ENCODE assay signal across 15 mouse cellular contexts in the genomic region with DNA sequence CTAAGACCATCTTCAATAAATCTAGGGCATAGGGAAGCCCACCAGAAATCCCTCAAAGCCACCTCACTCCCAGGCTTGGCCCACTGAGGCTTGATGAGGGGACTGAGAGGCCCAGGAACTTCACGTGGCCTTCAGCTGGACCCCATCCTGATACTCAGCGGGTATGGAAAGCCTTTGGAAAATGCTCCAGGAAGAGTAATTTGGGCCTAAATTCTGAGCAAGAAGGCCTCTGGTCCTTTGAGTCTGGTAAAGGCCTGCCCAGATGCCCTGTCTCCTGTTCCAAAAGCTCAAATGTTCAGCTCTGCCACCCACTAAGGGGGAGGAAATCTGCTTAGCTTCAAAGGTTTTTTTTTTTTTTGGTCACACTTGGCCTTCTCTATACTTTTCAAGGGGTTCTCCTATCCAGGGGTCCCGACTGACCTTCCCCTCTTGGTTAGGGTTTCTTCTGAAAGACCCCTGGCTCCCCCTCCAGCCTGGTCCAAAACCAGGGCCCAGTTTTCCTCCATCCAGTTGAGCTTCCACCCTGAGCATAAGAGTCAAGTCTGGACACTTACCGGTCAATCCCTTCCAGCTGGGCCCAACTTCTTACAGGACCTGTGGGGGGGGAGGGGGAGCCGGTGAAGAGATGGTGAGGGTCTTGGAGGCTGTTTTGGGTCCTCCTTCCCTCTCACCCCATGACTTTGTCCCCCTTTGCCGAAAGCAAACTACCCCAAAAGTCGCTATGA. TPM values are rescaled to one million over a fixed set of nuclear protein-coding genes. Genes with fewer than 3 reads are reported as not detected.
DNase-seq lines count a peak whose midpoint lies in the region; ATAC-seq and TF ChIP-seq lines count a peak whose summit lies in the region.
"Had no signal": no experiment of that assay in that cellular context is flagged by ENCODE, and none has a peak within 500 bp of the region (broad histone marks: within the 10 kb centered on the region; RNA-seq: fewer than 3 reads in every experiment).

No protein-coding gene starts in this region.

- WGBS in midbrain, embryonic 11.5 days = 5% methylated on average over 7 of the region's 7 CpGs
- 8% methylated on average over 7 of the region's 7 CpGs for WGBS in midbrain, embryonic 13.5 days
- 31% methylated on average over 7 of the region's 7 CpGs for WGBS in intestine, postnatal 0 days
- 11% methylated on average over 7 of the region's 7 CpGs for WGBS in limb, embryonic 13.5 days

- no peak overlapping the region for H3K9ac ChIP-seq in midbrain, embryonic 11.5 days (ENCODE audit: low read length)
- no peak overlapping the region for H3K9ac ChIP-seq in midbrain, embryonic 13.5 days (replicated peaks)
- H3K9ac ChIP-seq in intestine, postnatal 0 days (ENCODE audit: low read depth, low read length) = peak overlapping the region; percentile 27; the same call in 1 of the 2 replicates
- no peak overlapping the region for H3K9ac ChIP-seq in limb, embryonic 13.5 days
- H3K9ac ChIP-seq: embryonic facial prominence, embryonic 12.5 days; heart, embryonic 15.5 days; liver, embryonic 15.5 days had no signal

- peak; percentile 94 for DNase-seq in midbrain, embryonic 11.5 days (ENCODE audit: low spot score, missing footprints)
- DNase-seq in spleen, adult 18-20 months = no peak
- DNase-seq in left cerebral cortex, adult 11 months (ENCODE audit: low spot score) = no peak
- DNase-seq: adrenal gland, postnatal 25 days; cerebellum, adult 2 months; thymus, adult 2 months had no signal

- no peak for ATAC-seq in midbrain, embryonic 11.5 days (ENCODE audit: low FRiP score)
- no peak for ATAC-seq in midbrain, embryonic 13.5 days
- no peak for ATAC-seq in intestine, postnatal 0 days
- no peak for ATAC-seq in limb, embryonic 13.5 days (ENCODE audit: low FRiP score, low read depth)
- ATAC-seq in megakaryocyte, adult 5-6 weeks (ENCODE audit: poor library complexity, severe bottlenecking) = no peak
- ATAC-seq: forebrain, embryonic 14.5 days; midbrain, embryonic 16.5 days had no signal

- TF ChIP-seq CTCF in intestine, postnatal 0 days (IDR thresholded peaks at IDR 0.05; ENCODE audit: low read depth) = no peak

- no peaks in the 10 kb centered on the region for H3K4me1 ChIP-seq in midbrain, embryonic 11.5 days (ENCODE audit: control insufficient read depth, insufficient read depth, low read length)
- H3K4me1 ChIP-seq in midbrain, embryonic 13.5 days (replicated peaks) = no peaks in the 10 kb centered on the region; the same call in 1 of the 2 replicates
- no peaks in the 10 kb centered on the region for H3K4me1 ChIP-seq in intestine, postnatal 0 days (replicated peaks; ENCODE audit: control insufficient read depth, insufficient read depth, low read length)
- H3K4me1 ChIP-seq in limb, embryonic 13.5 days = peaks cover 6% of the 10 kb centered on the region; the same call in 1 of the 2 replicates
- H3K4me1 ChIP-seq: embryonic facial prominence, embryonic 12.5 days had no signal

- no peak overlapping the region for H3K4me2 ChIP-seq in midbrain, embryonic 11.5 days
- no peak overlapping the region for H3K4me2 ChIP-seq in midbrain, embryonic 13.5 days (replicated peaks)
- H3K4me2 ChIP-seq in intestine, postnatal 0 days (replicated peaks; ENCODE audit: low read depth) = peak overlapping the region; percentile 63
- H3K4me2 ChIP-seq in limb, embryonic 13.5 days (replicated peaks) = peak overlapping the region; percentile 19; the same call in 1 of the 2 replicates
- H3K4me2 ChIP-seq: embryonic facial prominence, embryonic 12.5 days; heart, embryonic 15.5 days; liver, embryonic 15.5 days had no signal

- no peaks in the 10 kb centered on the region for H3K9me3 ChIP-seq in midbrain, embryonic 11.5 days (ENCODE audit: control insufficient read depth, low read length)
- H3K9me3 ChIP-seq in midbrain, embryonic 13.5 days = no peaks in the 10 kb centered on the region
- H3K9me3 ChIP-seq in intestine, postnatal 0 days (ENCODE audit: control insufficient read depth) = no peaks in the 10 kb centered on the region
- no peaks in the 10 kb centered on the region for H3K9me3 ChIP-seq in limb, embryonic 13.5 days
- H3K9me3 ChIP-seq: embryonic facial prominence, embryonic 12.5 days; heart, embryonic 15.5 days; liver, embryonic 15.5 days had no signal

- H3K27me3 ChIP-seq in midbrain, embryonic 11.5 days (ENCODE audit: control insufficient read depth, insufficient read depth, low read length) = peaks cover 100% of the 10 kb centered on the region
- H3K27me3 ChIP-seq in midbrain, embryonic 13.5 days = peaks cover 100% of the 10 kb centered on the region
- H3K27me3 ChIP-seq in intestine, postnatal 0 days (replicated peaks; ENCODE audit: control insufficient read depth, insufficient read depth, low read length) = peaks cover 63% of the 10 kb centered on the region
- H3K27me3 ChIP-seq in limb, embryonic 13.5 days = peaks cover 100% of the 10 kb centered on the region

- H3K4me3 ChIP-seq in midbrain, embryonic 11.5 days (ENCODE audit: low read depth, low read length) = no peak overlapping the region
- H3K4me3 ChIP-seq in midbrain, embryonic 13.5 days (replicated peaks) = no peak overlapping the region
- peak overlapping the region; percentile 27 for H3K4me3 ChIP-seq in intestine, postnatal 0 days (ENCODE audit: low read depth, low read length)
- no peak overlapping the region for H3K4me3 ChIP-seq in limb, embryonic 13.5 days
- H3K4me3 ChIP-seq: embryonic facial prominence, embryonic 12.5 days; heart, embryonic 15.5 days; liver, embryonic 15.5 days had no signal

- no peaks in the 10 kb centered on the region for H3K36me3 ChIP-seq in midbrain, embryonic 11.5 days (ENCODE audit: control insufficient read depth, insufficient read depth, low read length)
- no peaks in the 10 kb centered on the region for H3K36me3 ChIP-seq in midbrain, embryonic 13.5 days
- no peaks in the 10 kb centered on the region for H3K36me3 ChIP-seq in intestine, postnatal 0 days (ENCODE audit: control insufficient read depth, insufficient read depth)
- H3K36me3 ChIP-seq in limb, embryonic 13.5 days = no peaks in the 10 kb centered on the region
- H3K36me3 ChIP-seq: embryonic facial prominence, embryonic 12.5 days; heart, embryonic 15.5 days; liver, embryonic 15.5 days had no signal

- no peak overlapping the region for H3K27ac ChIP-seq in midbrain, embryonic 11.5 days (ENCODE audit: low read depth, low read length)
- no peak overlapping the region for H3K27ac ChIP-seq in midbrain, embryonic 13.5 days
- H3K27ac ChIP-seq in intestine, postnatal 0 days (ENCODE audit: low read depth, low read length) = 0 out of 2 replicates have a peak overlapping the region, but pooled peaks have one; percentile 11
- H3K27ac ChIP-seq in limb, embryonic 13.5 days = no peak overlapping the region
- H3K27ac ChIP-seq: embryonic facial prominence, embryonic 12.5 days; heart, embryonic 15.5 days; liver, embryonic 15.5 days had no signal

RNA-seq across cellular contexts. Expression of gene Hoxb5, which starts 3.2 kb away (rescaled TPM):
- not detected in 2 replicates for polyA plus RNA-seq in midbrain, embryonic 11.5 days (2014; fragmentation: Nextera tagmentation; extraction: Ambion mirVana)
- polyA plus RNA-seq in midbrain, embryonic 13.5 days (2015; fragmentation: Nextera tagmentation; extraction: Ambion mirVana) = 0.08 TPM in 1 of 2 replicates, not detected in the other
- polyA plus RNA-seq in intestine, postnatal 0 days (2015; fragmentation: Nextera tagmentation; extraction: Ambion mirVana) = 14.7 and 15.8 TPM in 2 replicates
- polyA plus RNA-seq in limb, embryonic 13.5 days (2015; fragmentation: Nextera tagmentation; extraction: Ambion mirVana) = 0.97 and 1.5 TPM in 2 replicates
- not detected in 2 replicates for total RNA-seq in megakaryocyte, adult 5-6 weeks (2015)
- total RNA-seq in megakaryocyte, adult 5-6 weeks (2017) = not detected in 2 replicates
- polyA plus RNA-seq: forebrain, embryonic 14.5 days; midbrain, embryonic 16.5 days had no signal

RNA-seq across cellular contexts. Expression of gene Hoxb4, which starts 11.7 kb away (rescaled TPM):
- polyA plus RNA-seq in midbrain, embryonic 11.5 days (2014; fragmentation: Nextera tagmentation; extraction: Ambion mirVana) = not detected in 2 replicates
- not detected in 2 replicates for polyA plus RNA-seq in midbrain, embryonic 13.5 days (2015; fragmentation: Nextera tagmentation; extraction: Ambion mirVana)
- 1.1 and 1.5 TPM in 2 replicates for polyA plus RNA-seq in intestine, postnatal 0 days (2015; fragmentation: Nextera tagmentation; extraction: Ambion mirVana)
- polyA plus RNA-seq in limb, embryonic 13.5 days (2015; fragmentation: Nextera tagmentation; extraction: Ambion mirVana) = 0.36 and 0.50 TPM in 2 replicates
- 2.9 and 3.4 TPM in 2 replicates for total RNA-seq in megakaryocyte, adult 5-6 weeks (2015)
- total RNA-seq in megakaryocyte, adult 5-6 weeks (2017) = 3.7 and 4.0 TPM in 2 replicates
- polyA plus RNA-seq: forebrain, embryonic 14.5 days; midbrain, embryonic 16.5 days had no signal

RNA-seq across cellular contexts. Expression of gene Hoxb6, which starts 14.1 kb away (rescaled TPM):
- not detected in 2 replicates for polyA plus RNA-seq in midbrain, embryonic 11.5 days (2014; fragmentation: Nextera tagmentation; extraction: Ambion mirVana)
- polyA plus RNA-seq in midbrain, embryonic 13.5 days (2015; fragmentation: Nextera tagmentation; extraction: Ambion mirVana) = not detected in 2 replicates
- polyA plus RNA-seq in intestine, postnatal 0 days (2015; fragmentation: Nextera tagmentation; extraction: Ambion mirVana) = 5.7 and 6.4 TPM in 2 replicates
- 0.59 and 1.4 TPM in 2 replicates for polyA plus RNA-seq in limb, embryonic 13.5 days (2015; fragmentation: Nextera tagmentation; extraction: Ambion mirVana)
- not detected in 2 replicates for total RNA-seq in megakaryocyte, adult 5-6 weeks (2015)
- not detected in 2 replicates for total RNA-seq in megakaryocyte, adult 5-6 weeks (2017)
- polyA plus RNA-seq: embryonic facial prominence, embryonic 12.5 days; forebrain, embryonic 14.5 days; midbrain, embryonic 16.5 days had no signal

RNA-seq across cellular contexts. Expression of gene Hoxb3, which starts 16.8 kb away (rescaled TPM):
- not detected in 2 replicates for polyA plus RNA-seq in midbrain, embryonic 11.5 days (2014; fragmentation: Nextera tagmentation; extraction: Ambion mirVana)
- polyA plus RNA-seq in midbrain, embryonic 13.5 days (2015; fragmentation: Nextera tagmentation; extraction: Ambion mirVana) = 0.11 TPM in 1 of 2 replicates, not detected in the other
- 1.1 and 1.3 TPM in 2 replicates for polyA plus RNA-seq in intestine, postnatal 0 days (2015; fragmentation: Nextera tagmentation; extraction: Ambion mirVana)
- polyA plus RNA-seq in limb, embryonic 13.5 days (2015; fragmentation: Nextera tagmentation; extraction: Ambion mirVana) = 0.17 and 0.55 TPM in 2 replicates
- total RNA-seq in megakaryocyte, adult 5-6 weeks (2015) = 0.75 and 1.4 TPM in 2 replicates
- total RNA-seq in megakaryocyte, adult 5-6 weeks (2017) = 0.12 and 0.44 TPM in 2 replicates
- polyA plus RNA-seq: forebrain, embryonic 14.5 days; midbrain, embryonic 16.5 days had no signal

RNA-seq across cellular contexts. Expression of gene Hoxb7, which starts 19.9 kb away (rescaled TPM):
- not detected in 2 replicates for polyA plus RNA-seq in midbrain, embryonic 11.5 days (2014; fragmentation: Nextera tagmentation; extraction: Ambion mirVana)
- polyA plus RNA-seq in midbrain, embryonic 13.5 days (2015; fragmentation: Nextera tagmentation; extraction: Ambion mirVana) = not detected in 2 replicates
- 7.6 and 8.5 TPM in 2 replicates for polyA plus RNA-seq in intestine, postnatal 0 days (2015; fragmentation: Nextera tagmentation; extraction: Ambion mirVana)
- polyA plus RNA-seq in limb, embryonic 13.5 days (2015; fragmentation: Nextera tagmentation; extraction: Ambion mirVana) = 2.0 and 2.2 TPM in 2 replicates
- 0.11 TPM in 1 of 2 replicates, not detected in the other for total RNA-seq in megakaryocyte, adult 5-6 weeks (2015)
- total RNA-seq in megakaryocyte, adult 5-6 weeks (2017) = not detected in 2 replicates
- polyA plus RNA-seq: cerebellum, adult 2 months; embryonic facial prominence, embryonic 12.5 days; forebrain, embryonic 14.5 days; midbrain, embryonic 16.5 days had no signal

Comparison
In these comparisons a context has a peak if more than half of its experiments do, and no peak if none do; other contexts are left out.
1. H3K4me2 ChIP-seq: peak in intestine, postnatal 0 days (single experiment) and limb, embryonic 13.5 days (single experiment); none in midbrain, embryonic 11.5 days (single experiment) and midbrain, embryonic 13.5 days (single experiment).